Mouse (Mus musculus): ENCODE data around the gene Cnih3. TPM values are rescaled to one million over a fixed set of nuclear protein-coding genes. Genes with fewer than 3 reads are reported as not detected.

Gene Cnih3
- polyA plus RNA-seq (2014; fragmentation: Illumina TruSeq; extraction: RNeasy Lipid Tissue Mini Kit (QIAGEN cat#74804); ENCODE audit: low read depth, low replicate concordance), result 0.20 TPM

DNA sequence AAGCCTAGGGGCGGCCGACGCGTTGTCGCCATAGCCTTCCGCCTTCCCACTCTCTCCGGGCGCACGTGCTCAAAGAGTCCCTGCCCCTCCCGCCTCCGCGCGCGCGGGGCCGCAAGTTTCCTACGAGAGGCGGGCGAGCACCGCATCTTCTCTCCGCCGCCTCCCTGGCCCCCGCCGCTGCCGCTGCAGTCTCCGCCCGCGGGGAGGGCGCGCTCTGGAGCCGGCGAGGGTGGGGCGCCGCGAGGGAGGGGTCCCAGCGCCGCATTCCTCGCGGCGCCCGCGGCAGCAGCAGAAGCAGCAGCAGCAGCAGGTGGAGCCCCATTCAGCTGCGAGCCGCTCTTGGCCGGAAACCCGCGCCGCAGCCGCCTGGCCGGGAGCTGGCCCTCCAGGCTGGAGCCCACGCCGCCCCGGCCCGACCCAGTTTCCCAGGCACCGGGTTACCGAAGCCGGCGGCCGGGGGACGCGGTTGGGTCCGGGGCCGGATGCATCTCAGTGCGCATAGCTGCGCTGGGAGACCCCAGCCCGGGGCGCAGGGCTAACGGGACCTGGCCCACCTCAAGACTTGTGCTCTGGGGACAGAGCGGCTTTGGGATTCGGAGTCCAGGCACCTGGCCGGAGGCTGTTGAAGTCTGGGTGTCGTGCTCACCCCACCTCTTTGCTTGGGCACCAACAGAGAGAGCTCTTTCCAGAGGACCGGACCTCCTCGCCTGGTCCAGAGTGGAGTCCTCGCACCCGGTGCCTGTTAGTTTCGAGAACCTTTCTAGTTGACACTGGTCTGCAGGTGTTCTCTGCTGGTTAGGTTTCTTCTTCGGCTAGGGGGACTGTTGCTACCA is at the start of gene Cnih3:
Gene Cnih3 (plus strand): TSS at position 262 of the 833 bp plus-strand sequence.

Other genes starting within 250 kb of the Cnih3 start
- 15.6 TPM for gene Nvl, start 208.4 kb upstream of the Cnih3 start, polyA plus RNA-seq (2014; fragmentation: Illumina TruSeq; extraction: RNeasy Lipid Tissue Mini Kit (QIAGEN cat#74804); ENCODE audit: low read depth, low replicate concordance)
- 43.9 TPM for gene Cnih4, start 207.9 kb upstream of the Cnih3 start, polyA plus RNA-seq (2014; fragmentation: Illumina TruSeq; extraction: RNeasy Lipid Tissue Mini Kit (QIAGEN cat#74804); ENCODE audit: low read depth, low replicate concordance)
- 49.3 TPM for gene Wdr26, start 140.6 kb upstream of the Cnih3 start, polyA plus RNA-seq (2014; fragmentation: Illumina TruSeq; extraction: RNeasy Lipid Tissue Mini Kit (QIAGEN cat#74804); ENCODE audit: low read depth, low replicate concordance)
- gene Ccdc121, start 158.8 kb downstream of the Cnih3 start, polyA plus RNA-seq (2014; fragmentation: Illumina TruSeq; extraction: RNeasy Lipid Tissue Mini Kit (QIAGEN cat#74804); ENCODE audit: low read depth, low replicate concordance), result 1.4 TPM
- 4.6 TPM for gene Dnah14, start 223.9 kb downstream of the Cnih3 start, polyA plus RNA-seq (2014; fragmentation: Illumina TruSeq; extraction: RNeasy Lipid Tissue Mini Kit (QIAGEN cat#74804); ENCODE audit: low read depth, low replicate concordance)

All from adipose tissue, adult 10 weeks (tissue).